Mouse (Mus musculus) cerebral cortex, adult 2 months (tissue): ENCODE data around the gene Gm10128.

ENCODE experiments used
- WGBS: fragments of 180-500 bp; shearing (Covaris S2); methylation state at CpG from one replicate; pipeline ENCODE4 v1.1.7; 2018; 5-methylcytosine and 5-hydroxymethylcytosine counted together

The Gm10128 gene

GRCm38 (mm10) chr14:7643872-7644271 is at the start of gene Gm10128:
Gm10128 (minus strand) TSS chr14:7643972.
- no CpG with 5 or more reads among the region's 2 CpGs for WGBS

- 63% methylated on average over 5 of the region's 5 CpGs for WGBS
These were observed 37.4 kb upstream of the Gm10128 start for GRCm38 (mm10) chr14:7681170-7681569.

- WGBS, result 83% methylated on average over 2 of the region's 2 CpGs
These were observed 18.7 kb upstream of the Gm10128 start for GRCm38 (mm10) chr14:7662491-7662890.

- WGBS, result 2% methylated on average over 43 of the region's 76 CpGs
These were observed 14.6 kb upstream of the Gm10128 start for GRCm38 (mm10) chr14:7658101-7659074.

GRCm38 (mm10) chr14:7657456-7657855 is 13.7 kb upstream of the Gm10128 start:
- WGBS, result 9% methylated on average over 8 of the region's 10 CpGs

- WGBS, result no CpG with 5 or more reads among the region's 2 CpGs
These were observed 48.3 kb downstream of the Gm10128 start, which contains the start of gene Gm10338 for GRCm38 (mm10) chr14:7595492-7595891. Gm10338 (minus strand) TSS chr14:7595592.
